Mouse (Mus musculus) cortical plate, adult 2 months (tissue): ENCODE data around the gene Actn4. TPM values are rescaled to one million over a fixed set of nuclear protein-coding genes. Genes with fewer than 3 reads are reported as not detected.

Experiments
- H3K27ac ChIP-seq: fragments of 200-500 bp; 2 replicates; pipeline ENCODE4 v1.5.1; 2012; ENCODE audit warnings: low read length, control low read depth, inconsistent platforms; ENCODE audit not compliant: insufficient read depth
- H3K4me1 ChIP-seq: fragments of 200-500 bp; 2 replicates; pipeline ENCODE4 v1.6.1; 2011; ENCODE audit warnings: low read length; ENCODE audit not compliant: control insufficient read depth, insufficient read depth
- H3K4me3 ChIP-seq: fragments of 200-500 bp; 2 replicates; pipeline ENCODE4 v1.5.1; 2011; ENCODE audit warnings: mild to moderate bottlenecking, low read length, control low read depth; ENCODE audit not compliant: insufficient read depth
- CTCF ChIP-seq: fragments of 200-500 bp; IDR thresholded peaks from 2 replicates; pipeline ENCODE4 v1.5.1; 2011; ENCODE audit warnings: mild to moderate bottlenecking, control low read depth, low read length; ENCODE audit not compliant: insufficient read depth; ENCODE audit errors: extremely low read depth
- POLR2A ChIP-seq: fragments of 200-500 bp; IDR thresholded peaks from 2 replicates; pipeline ENCODE4 v1.6.1; 2011; ENCODE audit warnings: mild to moderate bottlenecking, low read length, control low read depth; ENCODE audit not compliant: insufficient read depth; ENCODE audit errors: extremely low read depth
- polyA plus RNA-seq: library from polyadenylated mRNA; depleted of rRNA; stranded (reverse); fragments of >200 nt; gene quantifications from 2 replicates; pipeline ENCODE4 v1.2.3, GENCODE M21; 2012

The Actn4 gene
- polyA plus RNA-seq, 1 experiment: 178 TPM

DNA sequence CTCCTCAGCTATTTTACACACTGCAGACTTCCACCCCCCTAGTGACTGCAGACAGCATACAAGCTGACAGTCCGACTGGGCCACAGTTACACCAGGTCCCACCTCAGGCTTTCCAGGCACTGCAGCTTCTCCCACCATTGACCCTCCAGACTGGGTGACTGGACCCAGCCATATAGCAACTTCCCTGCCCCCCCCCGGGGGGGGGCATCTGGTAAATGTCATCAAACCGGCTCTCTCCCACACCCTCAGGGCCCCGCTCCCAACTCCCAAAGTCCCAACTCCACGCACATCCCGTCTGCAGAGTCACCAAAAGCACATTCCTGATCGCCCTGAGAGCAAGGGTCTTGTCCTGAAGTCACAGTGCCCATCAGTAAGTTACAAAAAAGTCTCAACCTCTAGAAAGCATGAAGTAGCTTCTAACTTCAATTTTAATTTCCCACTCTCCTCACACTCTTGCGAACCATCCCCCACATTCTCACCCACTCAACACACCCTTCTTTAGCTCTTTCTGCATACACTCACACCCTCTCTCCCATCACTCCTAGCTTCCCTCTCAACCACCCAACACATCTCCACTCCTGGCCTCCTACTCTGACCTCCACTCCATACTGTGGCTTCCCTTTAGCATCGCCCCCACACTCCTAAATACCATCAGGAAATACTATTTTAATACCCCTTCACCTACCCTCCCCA is 1.6 kb downstream of the Actn4 start:
- Histone ChIP-seq H3K4me3 (peak overlapping the region; percentile 92), H3K27ac (peak overlapping the region; percentile 40; the same call in 1 of the 2 replicates), H3K4me1 (peaks cover 8% of the 10 kb centered on the region; the same call in 1 of the 2 replicates)
- TF ChIP-seq POLR2A (no peak), CTCF (no peak)

DNA sequence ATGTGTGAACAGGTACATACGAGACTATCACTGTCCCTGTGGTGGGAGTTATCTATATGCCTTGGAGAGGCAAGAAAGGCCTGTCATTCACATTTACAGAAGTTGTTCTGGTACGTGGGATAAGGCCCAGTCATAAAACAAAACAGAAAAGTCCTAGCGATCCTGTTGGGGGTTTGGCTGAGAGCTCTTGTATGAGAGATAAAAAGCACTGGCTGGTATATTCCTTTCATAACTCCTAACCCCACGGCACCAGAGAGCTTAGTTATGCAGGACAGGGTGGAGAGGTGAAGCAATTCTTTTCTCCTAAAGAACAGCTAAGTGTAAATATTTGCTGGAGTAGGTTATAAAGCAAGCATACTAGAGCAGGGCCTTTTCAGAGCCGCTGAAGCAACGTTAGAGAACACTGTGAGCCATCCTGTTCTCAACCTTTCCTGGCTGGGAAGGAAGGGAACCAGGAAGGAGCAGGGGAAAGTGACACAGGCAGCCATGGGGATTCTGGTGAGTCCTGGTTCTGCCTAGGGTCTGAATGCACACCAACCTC is 2.6 kb downstream of the Actn4 start:
- Histone ChIP-seq H3K27ac (no peak overlapping the region), H3K4me3 (peak overlapping the region; percentile 92), H3K4me1 (peaks cover 10% of the 10 kb centered on the region; the same call in 1 of the 2 replicates)
- TF ChIP-seq POLR2A: no peak
- TF ChIP-seq CTCF: no peak

DNA sequence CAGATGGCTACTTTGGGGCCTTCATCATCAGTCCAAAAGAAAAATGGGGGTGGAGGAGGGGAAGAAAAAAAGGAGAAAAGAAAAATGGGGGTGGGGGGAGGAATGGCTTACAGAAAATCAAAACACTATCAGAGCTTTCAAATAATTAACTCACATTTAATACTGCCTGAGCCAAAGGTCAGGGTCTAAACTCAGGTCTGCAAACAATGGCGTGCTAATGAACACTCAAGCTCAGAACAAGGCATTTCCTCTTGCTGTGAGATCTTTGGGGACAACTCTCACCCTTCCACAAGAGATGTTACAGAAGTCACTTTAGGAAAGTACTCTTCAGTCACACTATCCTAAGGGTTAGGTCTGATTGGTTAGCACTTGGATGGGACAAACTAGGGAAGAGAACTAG is 3.4 kb downstream of the Actn4 start:
- Histone ChIP-seq H3K4me1 (peaks cover 13% of the 10 kb centered on the region), H3K4me3 (no peak overlapping the region; the same call in 1 of the 2 replicates), H3K27ac (no peak overlapping the region)
- TF ChIP-seq CTCF: no peak
- TF ChIP-seq POLR2A: no peak

DNA sequence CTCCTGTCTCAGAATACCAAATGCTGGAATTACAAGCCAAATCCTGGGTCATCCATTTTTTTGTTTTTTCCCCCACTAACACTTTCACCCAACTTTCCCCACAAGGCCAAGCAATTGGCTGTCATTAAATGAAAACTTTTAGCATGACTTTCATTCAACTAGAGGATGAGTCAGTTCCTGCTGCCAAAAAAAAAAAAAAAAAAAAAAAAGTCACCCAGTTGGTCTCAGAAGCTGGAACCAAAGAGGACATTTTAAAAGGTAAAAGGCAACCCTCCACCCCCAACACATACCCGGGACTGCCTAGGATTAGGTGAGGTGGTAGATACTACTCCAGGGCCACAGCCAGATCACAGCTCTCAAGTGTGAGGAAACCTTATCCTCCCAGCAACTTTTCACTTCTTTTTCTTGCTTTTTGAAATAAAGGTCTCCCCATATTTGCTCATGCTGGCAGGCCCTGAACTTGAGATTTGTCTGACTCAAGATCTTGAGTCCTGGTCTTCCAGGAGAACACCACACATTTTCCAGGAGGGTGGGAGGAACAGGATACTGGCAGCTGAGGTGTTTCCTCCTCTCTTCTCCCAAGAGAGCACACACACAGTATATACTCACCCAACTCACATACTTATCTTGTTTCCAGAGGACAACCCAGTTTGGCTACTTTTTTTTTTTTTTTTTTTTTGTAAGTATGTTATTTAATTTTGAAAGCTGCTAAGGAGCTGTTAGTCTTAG is 4.0 kb downstream of the Actn4 start:
- no peak for TF ChIP-seq POLR2A
- TF ChIP-seq CTCF: no peak
- Histone ChIP-seq H3K4me1 (peaks cover 13% of the 10 kb centered on the region), H3K27ac (no peak overlapping the region), H3K4me3 (no peak overlapping the region)

DNA sequence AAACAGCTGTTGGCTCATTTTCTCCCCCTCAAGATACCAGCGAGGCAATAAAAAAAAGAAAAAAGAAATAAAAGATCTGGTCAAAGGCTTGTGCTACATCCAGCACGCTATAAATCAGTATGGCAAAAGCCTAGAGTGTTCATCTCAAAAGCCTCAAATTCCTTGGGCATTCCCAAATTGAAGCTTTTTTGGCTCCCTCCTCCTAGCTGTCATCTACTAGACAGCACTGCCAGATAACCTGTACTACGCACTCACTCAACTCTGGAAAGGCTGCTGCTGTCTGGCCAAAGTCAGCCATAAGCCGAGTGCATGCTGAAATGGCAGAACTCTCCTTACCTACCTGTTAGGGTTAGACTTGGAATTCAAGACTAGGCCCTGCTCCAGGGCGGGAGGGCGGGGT is 4.9 kb downstream of the Actn4 start:
- Histone ChIP-seq H3K4me3 (no peak overlapping the region), H3K27ac (no peak overlapping the region), H3K4me1 (peaks cover 13% of the 10 kb centered on the region)
- TF ChIP-seq POLR2A (no peak), CTCF (no peak)

DNA sequence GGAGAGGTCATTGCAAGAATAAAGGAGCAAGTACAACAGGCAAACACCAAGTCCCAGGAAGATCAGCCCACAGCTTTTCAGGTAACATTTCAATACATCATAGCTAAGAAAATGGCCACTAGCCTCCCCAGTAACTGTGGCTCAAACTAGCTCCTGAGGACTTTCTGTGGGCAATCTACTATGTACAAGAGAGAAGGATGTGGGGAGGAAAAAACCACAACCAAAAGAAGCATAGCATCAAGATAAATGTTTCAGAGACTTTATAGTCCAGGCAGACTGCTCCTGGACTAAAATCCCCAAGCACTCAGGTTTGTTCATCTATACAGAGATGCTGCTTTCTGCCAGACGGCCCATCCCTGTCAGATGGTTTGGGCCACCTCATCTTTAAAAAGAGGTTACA is 5.9 kb downstream of the Actn4 start:
- no peak overlapping the region for H3K27ac ChIP-seq
- H3K4me3 ChIP-seq: no peak overlapping the region
- H3K4me1 ChIP-seq: peaks cover 13% of the 10 kb centered on the region
- TF ChIP-seq POLR2A (no peak), CTCF (no peak)

DNA sequence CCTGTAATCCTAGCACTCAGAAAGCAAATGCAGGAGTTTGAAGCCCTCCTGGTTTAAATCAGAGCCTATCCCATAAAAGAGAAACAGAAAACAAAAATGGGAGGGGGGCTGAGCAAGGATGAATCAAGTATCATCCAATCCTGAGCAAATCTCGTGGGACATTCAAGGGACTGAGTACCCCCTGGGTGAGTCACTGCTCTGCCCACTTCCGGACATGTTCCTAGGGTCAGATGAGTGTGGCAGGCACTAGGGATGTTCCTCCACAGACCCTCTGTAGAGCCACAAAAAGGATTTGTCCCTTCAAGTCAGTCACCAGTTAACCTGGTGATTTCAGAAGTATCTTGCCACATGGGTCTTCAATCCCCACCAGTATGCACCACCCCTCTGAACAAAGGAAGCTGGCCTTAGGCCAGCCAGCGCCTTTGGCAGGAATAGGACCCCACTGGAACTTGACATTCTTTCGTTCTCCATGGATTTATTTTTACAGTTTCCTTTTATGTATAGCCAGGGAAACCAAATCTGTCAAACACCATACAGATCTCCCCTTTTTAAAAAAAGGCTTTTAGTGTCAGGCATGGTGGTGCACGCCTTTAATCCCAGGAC is 6.7 kb downstream of the Actn4 start:
- H3K27ac ChIP-seq: no peak overlapping the region

DNA sequence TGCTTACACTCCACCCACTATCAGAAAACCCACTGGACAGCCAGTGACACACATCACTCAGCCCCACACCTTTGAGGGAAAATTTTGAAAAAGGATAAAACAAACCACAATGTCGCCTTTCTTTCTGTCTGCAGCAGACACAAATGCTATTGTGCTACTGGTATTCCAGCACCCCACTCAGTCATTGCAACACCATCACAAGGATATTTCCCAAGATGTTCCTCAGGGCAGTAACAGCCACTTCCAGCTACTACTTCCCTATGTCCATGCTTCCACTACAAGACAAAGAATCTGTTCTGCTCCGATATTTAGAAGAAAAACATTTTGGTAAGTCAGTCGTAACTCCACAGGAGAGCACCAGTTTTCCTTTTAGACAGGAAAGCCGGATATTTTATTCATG is 7.4 kb downstream of the Actn4 start:
- TF ChIP-seq POLR2A: no peak
- no peak for TF ChIP-seq CTCF
- Histone ChIP-seq H3K27ac (no peak overlapping the region; the same call in 1 of the 2 replicates), H3K4me1 (peaks cover 11% of the 10 kb centered on the region), H3K4me3 (no peak overlapping the region)

More for the DNA sequence above, 6.7 kb downstream of the Actn4 start:
- no peak for TF ChIP-seq CTCF
- TF ChIP-seq POLR2A: no peak
- no peak overlapping the region for H3K4me3 ChIP-seq
- H3K4me1 ChIP-seq: peaks cover 12% of the 10 kb centered on the region
